Mouse (Mus musculus) adrenal gland, adult (tissue): ENCODE results near the gene Nell2.
A peak's percentile ranks its signal among the peaks of the same experiment; 100 is the strongest.
"Not testable (repeated sequence)": the region's sequence is repeated elsewhere in the genome, so short reads cannot be mapped to it uniquely, and the experiment has no call there.

Experiments
- DNase-seq, 2 experiments: peaks; one replicate each; pipeline ENCODE4 v3.0.0; 2022 to 2023; ENCODE audit warnings: low spot score in 1 of 2; ENCODE audit not compliant: inconsistent age in 2 of 2

Nell2 gene

GRCm38 (mm10) chr15:95245516-95245915 is 282.8 kb downstream of the Nell2 start:
- DNase-seq = no peak

GRCm38 (mm10) chr15:95243876-95244275 is 284.5 kb downstream of the Nell2 start:
- no peak for DNase-seq

- DNase-seq = no peak
These were observed 287.2 kb downstream of the Nell2 start for GRCm38 (mm10) chr15:95241161-95241560.

- DNase-seq = not testable (repeated sequence)
These were observed 291.3 kb downstream of the Nell2 start for GRCm38 (mm10) chr15:95237021-95237420.

GRCm38 (mm10) chr15:95236509-95236908 is 291.9 kb downstream of the Nell2 start:
- DNase-seq = no peak

- DNase-seq = no peak
These were observed 297.2 kb downstream of the Nell2 start for GRCm38 (mm10) chr15:95231171-95231570.

- no peak for DNase-seq
These were observed 311.6 kb downstream of the Nell2 start for GRCm38 (mm10) chr15:95216640-95217365.

- DNase-seq = no peak
These were observed 317.8 kb downstream of the Nell2 start for GRCm38 (mm10) chr15:95210551-95210950.

- DNase-seq = no peak
These were observed 319.2 kb downstream of the Nell2 start for GRCm38 (mm10) chr15:95209186-95209585.

GRCm38 (mm10) chr15:95193661-95194280 is 334.6 kb downstream of the Nell2 start:
- no peak for DNase-seq

GRCm38 (mm10) chr15:95192951-95193350 is 335.4 kb downstream of the Nell2 start:
- no peak for DNase-seq

- DNase-seq = no peak
These were observed 342.1 kb downstream of the Nell2 start for GRCm38 (mm10) chr15:95186226-95186625.

- DNase-seq = no peak
These were observed 342.9 kb downstream of the Nell2 start for GRCm38 (mm10) chr15:95185419-95185818.

GRCm38 (mm10) chr15:95183450-95183849 is 344.9 kb downstream of the Nell2 start:
- DNase-seq = peak; percentile 16 to 29

GRCm38 (mm10) chr15:95156828-95157227 is 371.5 kb downstream of the Nell2 start:
- DNase-seq = no peak

GRCm38 (mm10) chr15:95145118-95145517 is 383.2 kb downstream of the Nell2 start:
- no peak for DNase-seq

- no peak for DNase-seq
These were observed 384.2 kb downstream of the Nell2 start for GRCm38 (mm10) chr15:95144131-95144530.

- no peak for DNase-seq
These were observed 389.5 kb downstream of the Nell2 start for GRCm38 (mm10) chr15:95138709-95139409.

- DNase-seq = no peak
These were observed 391.1 kb downstream of the Nell2 start for GRCm38 (mm10) chr15:95137018-95137810.

- no peak for DNase-seq
These were observed 392.3 kb downstream of the Nell2 start for GRCm38 (mm10) chr15:95135926-95136609.

GRCm38 (mm10) chr15:95131401-95131800 is 397.0 kb downstream of the Nell2 start:
- DNase-seq = no peak
